Mouse (Mus musculus) gastrocnemius, postnatal 36 days (tissue): Measurements from ENCODE around the gene Cox14. TPM values are rescaled to one million over a fixed set of nuclear protein-coding genes. Genes with fewer than 3 reads are reported as not detected.

Experiments
- DNase-seq, 2 experiments: peaks; one replicate each; pipeline ENCODE4 v3.0.0; 2022
- intact Hi-C: fragments of 180-260 bp; cut with DNase I; formaldehyde crosslinking; loops from one replicate; pipeline ENCODE4 v1.15.1; 2025
- total RNA-seq, 2 experiments: library from RNA; stranded (reverse); gene quantifications; 2 replicates each; pipeline ENCODE4 v1.2.3; 2021

The Cox14 gene
- total RNA-seq, 2 experiments from 2014 or later, result 151 to 159 TPM

DNA sequence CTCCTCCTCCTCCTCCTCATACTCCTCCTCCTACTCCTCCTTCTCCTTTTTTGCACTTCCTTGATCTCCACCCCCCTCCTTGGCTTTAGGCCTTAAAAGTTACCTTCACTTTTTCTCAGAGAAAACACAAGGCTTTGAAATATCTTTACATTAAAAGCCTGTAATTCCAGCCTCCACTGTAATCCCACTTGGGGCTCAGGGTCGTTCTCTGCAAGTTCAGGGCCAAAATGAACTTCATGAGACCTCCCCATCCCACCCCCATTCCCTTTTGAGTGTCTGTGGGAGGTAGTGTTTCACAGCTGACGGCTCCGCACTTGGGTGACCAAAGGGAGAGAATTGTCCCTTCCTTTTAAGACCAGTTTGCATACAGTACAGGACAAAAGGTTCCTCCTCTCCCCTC is 47.5 kb downstream of the Cox14 start:
- no peak for DNase-seq
- intact Hi-C loops, result loop anchor here (10.0 kb wide), 1 partner anchor 178 kb away; the partner anchor contains the start of gene Aqp5

Other genes starting within 250 kb of the Cox14 start
- under 1 TPM; 0.05 to 0.26 TPM for gene Faim2, start 197.5 kb upstream of the Cox14 start, total RNA-seq
- not detected for gene Aqp2, start 146.6 kb upstream of the Cox14 start, total RNA-seq
- not detected for gene Aqp5, start 134.8 kb upstream of the Cox14 start, total RNA-seq
- gene Aqp6, start 124.2 kb upstream of the Cox14 start, total RNA-seq, result not detected
- 1 to 10 TPM; 1.9 to 2.4 TPM for gene Racgap1, start 74.0 kb upstream of the Cox14 start, total RNA-seq
- under 1 TPM; 0.10 TPM for gene Asic1, start 55.2 kb upstream of the Cox14 start, total RNA-seq
- gene Smarcd1, start 23.5 kb upstream of the Cox14 start, total RNA-seq, result 1 to 10 TPM; 5.5 to 6.1 TPM
- gene Gm17349, start 20.1 kb upstream of the Cox14 start, total RNA-seq, result 1 to 10 TPM in 1 of 2 experiments, not detected in 1; 1.2 TPM
- 100 to 1,000 TPM; 569 to 657 TPM for gene Gpd1, start 8.1 kb upstream of the Cox14 start, total RNA-seq
- 1 to 10 TPM; 4.9 to 5.9 TPM for gene Cers5, start 47.3 kb downstream of the Cox14 start, total RNA-seq
- 10 to 100 TPM in 1 of 2 experiments, 1 to 10 TPM in 1; 9.3 to 10.3 TPM for gene Lima1, start 149.8 kb downstream of the Cox14 start, total RNA-seq
- under 1 TPM; 0.07 to 0.10 TPM for gene Fam186a, start 241.4 kb downstream of the Cox14 start, total RNA-seq
- 10 to 100 TPM; 42.1 to 45.5 TPM for gene Larp4, start 244.4 kb downstream of the Cox14 start, total RNA-seq